Mouse (Mus musculus): ENCODE data around the gene Sgta. TPM values are rescaled to one million over a fixed set of nuclear protein-coding genes. Genes with fewer than 3 reads are reported as not detected.

The Sgta gene
- total RNA-seq, 1 experiment from 2014 or later: 215 TPM

Small RNA genes lying within 50 kb of the gene (microRNA-seq; reads per million reads assigned to microRNA genes)
- gene Mir5615-1 (0 reads per million in 2 experiments), gene Mir5615-2 (0 reads per million in 2 experiments)

Other genes starting within 250 kb of the Sgta start
- gene Jsrp1, start 246.7 kb downstream of the Sgta start, total RNA-seq (2021): 2.8 and 3.1 TPM in 2 replicates
- gene Oaz1, start 233.5 kb downstream of the Sgta start, total RNA-seq (2021): 734 and 741 TPM in 2 replicates
- gene Lingo3, start 216.1 kb downstream of the Sgta start, total RNA-seq (2021): 1.0 and 1.2 TPM in 2 replicates
- 35.1 and 43.3 TPM in 2 replicates for gene Lsm7, start 205.0 kb downstream of the Sgta start, total RNA-seq (2021)
- gene Sppl2b, start 204.9 kb downstream of the Sgta start, total RNA-seq (2021): 30.5 and 33.0 TPM in 2 replicates
- 0.11 TPM in 1 of 2 replicates, not detected in the other for gene Tmprss9, start 188.3 kb downstream of the Sgta start, total RNA-seq (2021)
- 252 and 257 TPM in 2 replicates for gene Timm13, start 159.2 kb downstream of the Sgta start, total RNA-seq (2021)
- gene Lmnb2, start 141.9 kb downstream of the Sgta start, total RNA-seq (2021): 14.9 and 15.8 TPM in 2 replicates
- 29.8 and 91.3 TPM in 2 replicates for gene Gadd45b, start 130.1 kb downstream of the Sgta start, total RNA-seq (2021)
- 5.9 and 6.2 TPM in 2 replicates for gene Gng7, start 45.2 kb downstream of the Sgta start, total RNA-seq (2021)
- 2.1 and 2.3 TPM in 2 replicates for gene Diras1, start 34.5 kb downstream of the Sgta start, total RNA-seq (2021)
- 30.3 and 30.5 TPM in 2 replicates for gene Slc39a3, start 22.8 kb downstream of the Sgta start, total RNA-seq (2021)
- gene Thop1, start 9.9 kb upstream of the Sgta start, total RNA-seq (2021): 56.0 and 60.6 TPM in 2 replicates
- gene Creb3l3, start 38.7 kb upstream of the Sgta start, total RNA-seq (2021): 2.5 and 26.5 TPM in 2 replicates
- 161 and 163 TPM in 2 replicates for gene Map2k2, start 45.7 kb upstream of the Sgta start, total RNA-seq (2021)
- gene Zbtb7a, start 75.0 kb upstream of the Sgta start, total RNA-seq (2021): 66.9 and 73.8 TPM in 2 replicates
- gene Pias4, start 107.7 kb upstream of the Sgta start, total RNA-seq (2021): 27.3 and 28.3 TPM in 2 replicates
- gene Eef2, start 116.5 kb upstream of the Sgta start, total RNA-seq (2021): 1,390 and 1,511 TPM in 2 replicates
- gene Dapk3, start 122.8 kb upstream of the Sgta start, total RNA-seq (2021): 58.3 and 62.2 TPM in 2 replicates
- gene 4930442H23Rik, start 123.7 kb upstream of the Sgta start, total RNA-seq (2021): not detected in 2 replicates
- not detected in 2 replicates for gene Nmrk2, start 141.9 kb upstream of the Sgta start, total RNA-seq (2021)
- gene Atcay, start 170.7 kb upstream of the Sgta start, total RNA-seq (2021): 2.1 and 3.5 TPM in 2 replicates
- 11.0 and 12.5 TPM in 2 replicates for gene Zfr2, start 173.0 kb upstream of the Sgta start, total RNA-seq (2021)
- gene Matk, start 192.8 kb upstream of the Sgta start, total RNA-seq (2021): 2.1 and 2.9 TPM in 2 replicates
- 108 and 113 TPM in 2 replicates for gene Mrpl54, start 206.8 kb upstream of the Sgta start, total RNA-seq (2021)
- gene Apba3, start 206.8 kb upstream of the Sgta start, total RNA-seq (2021): 95.0 and 100 TPM in 2 replicates
- 0.90 and 1.6 TPM in 2 replicates for gene Tjp3, start 231.4 kb upstream of the Sgta start, total RNA-seq (2021)
- 38.7 and 46.9 TPM in 2 replicates for gene Pip5k1c, start 232.8 kb upstream of the Sgta start, total RNA-seq (2021)

All from adrenal gland, postnatal 14 days (tissue).